Mouse (Mus musculus): ENCODE results near the gene Renbp. TPM values are rescaled to one million over a fixed set of nuclear protein-coding genes. Genes with fewer than 3 reads are reported as not detected.
A peak's percentile ranks its signal among the peaks of the same experiment; 100 is the strongest.

The Renbp gene
- polyA plus RNA-seq, 1 experiment from 2014 or later, result 15.2 TPM

- Histone ChIP-seq H3K27ac (ENCODE audit: low read depth, low read length) (no peak overlapping the region), H3K4me2 (ENCODE audit: low read length) (peak overlapping the region; percentile 35), H3K9ac (ENCODE audit: low read depth, low read length) (no peak overlapping the region), H3K36me3 (ENCODE audit: control insufficient read depth, insufficient read depth, low read length) (no peaks in the 10 kb centered on the region), H3K27me3 (replicated peaks; ENCODE audit: control insufficient read depth, insufficient read depth, low read length) (no peaks in the 10 kb centered on the region), H3K4me3 (ENCODE audit: low read length) (no peak overlapping the region), H3K4me1 (ENCODE audit: control insufficient read depth, insufficient read depth, low read depth, low read length) (peaks cover 2% of the 10 kb centered on the region; the same call in 1 of the 2 replicates), H3K9me3 (ENCODE audit: control insufficient read depth, low read length) (no peaks in the 10 kb centered on the region)
- WGBS, result 23% methylated on average over 19 of the region's 26 CpGs
- no peak for ATAC-seq
Observed at GRCm38 (mm10) chrX:73911156-73911555, 19.5 kb downstream of the Renbp start.

GRCm38 (mm10) chrX:73910451-73910850 is 20.2 kb downstream of the Renbp start:
- no peak overlapping the region for H3K4me2 ChIP-seq (ENCODE audit: low read length)
- peaks cover under 1% of the 10 kb centered on the region; the same call in 1 of the 2 replicates for H3K4me1 ChIP-seq (ENCODE audit: control insufficient read depth, insufficient read depth, low read depth, low read length)
- no peak overlapping the region for H3K4me3 ChIP-seq (ENCODE audit: low read length)
- H3K9me3 ChIP-seq (ENCODE audit: control insufficient read depth, low read length), result no peaks in the 10 kb centered on the region
- H3K9ac ChIP-seq (ENCODE audit: low read depth, low read length), result no peak overlapping the region
- no peak for ATAC-seq
- H3K36me3 ChIP-seq (ENCODE audit: control insufficient read depth, insufficient read depth, low read length), result no peaks in the 10 kb centered on the region
- no peak overlapping the region for H3K27ac ChIP-seq (ENCODE audit: low read depth, low read length)
- H3K27me3 ChIP-seq (replicated peaks; ENCODE audit: control insufficient read depth, insufficient read depth, low read length), result no peaks in the 10 kb centered on the region

DNA sequence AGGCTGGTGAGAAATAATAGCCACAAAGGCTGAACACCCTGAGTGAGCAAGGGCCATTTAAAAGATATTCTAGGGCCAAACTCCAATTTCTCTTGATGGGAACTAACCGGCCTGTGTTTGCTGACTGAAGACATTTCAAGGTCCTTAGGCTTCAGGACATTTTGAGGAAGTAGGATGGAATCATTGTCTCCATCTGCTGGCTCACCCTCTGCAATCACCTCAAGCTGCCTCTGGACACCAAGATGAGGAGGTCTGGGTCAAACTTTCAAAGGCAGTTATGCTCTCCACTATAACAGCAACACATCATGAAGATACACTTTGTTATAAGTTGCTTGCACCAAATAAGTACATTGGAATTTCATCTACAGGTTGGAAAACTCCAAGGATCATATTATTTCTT is 20.6 kb downstream of the Renbp start:
- no peaks in the 10 kb centered on the region for H3K9me3 ChIP-seq (ENCODE audit: control insufficient read depth, low read length)
- no peaks in the 10 kb centered on the region for H3K36me3 ChIP-seq (ENCODE audit: control insufficient read depth, insufficient read depth, low read length)
- no peaks in the 10 kb centered on the region for H3K4me1 ChIP-seq (ENCODE audit: control insufficient read depth, insufficient read depth, low read depth, low read length)
- H3K4me3 ChIP-seq (ENCODE audit: low read length), result no peak overlapping the region
- no peaks in the 10 kb centered on the region for H3K27me3 ChIP-seq (replicated peaks; ENCODE audit: control insufficient read depth, insufficient read depth, low read length)
- ATAC-seq, result no peak
- no peak overlapping the region for H3K4me2 ChIP-seq (ENCODE audit: low read length)
- WGBS, result 80% methylated on average over 1 of the region's 1 CpGs
- H3K9ac ChIP-seq (ENCODE audit: low read depth, low read length), result no peak overlapping the region
- H3K27ac ChIP-seq (ENCODE audit: low read depth, low read length), result no peak overlapping the region

DNA sequence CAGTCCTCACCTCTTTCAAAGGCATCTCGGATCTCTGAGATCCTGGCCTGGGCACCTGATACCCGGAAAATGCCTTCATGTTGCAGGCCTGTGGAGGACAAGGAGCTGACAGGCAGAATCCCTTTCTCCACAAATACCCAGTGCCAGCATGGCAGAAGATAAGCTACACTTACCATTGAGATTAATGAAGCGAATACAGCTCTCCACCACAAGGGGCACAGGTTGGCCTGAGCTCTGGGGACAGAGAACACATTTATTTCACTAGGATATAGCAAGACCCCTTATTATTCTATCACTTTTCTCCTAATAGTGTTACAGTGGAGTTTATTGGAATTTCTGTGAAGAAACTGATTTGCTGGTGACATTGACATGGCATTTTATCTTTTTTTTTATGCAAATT is 32.7 kb downstream of the Renbp start:
- 72% methylated on average over 3 of the region's 3 CpGs for WGBS

GRCm38 (mm10) chrX:73895719-73896118 is 34.9 kb downstream of the Renbp start, which contains the start of gene L1cam:
L1cam (minus strand) TSS chrX:73896105.
- WGBS, result 23% methylated on average over 2 of the region's 2 CpGs
- no peak within 1 kb of the TSS for H3K4me3 ChIP-seq (ENCODE audit: low read length)
- no peaks in the 10 kb centered on the region for H3K4me1 ChIP-seq (ENCODE audit: control insufficient read depth, insufficient read depth, low read depth, low read length)
- no peak within 1 kb of the TSS for H3K27ac ChIP-seq (ENCODE audit: low read depth, low read length)
- no peaks in the 10 kb centered on the region; the same call in 1 of the 2 replicates for H3K27me3 ChIP-seq (replicated peaks; ENCODE audit: control insufficient read depth, insufficient read depth, low read length)
- no peak within 1 kb of the TSS for H3K4me2 ChIP-seq (ENCODE audit: low read length)
- no peak for ATAC-seq
- no peaks in the 10 kb centered on the region for H3K36me3 ChIP-seq (ENCODE audit: control insufficient read depth, insufficient read depth, low read length)
- H3K9me3 ChIP-seq (ENCODE audit: control insufficient read depth, low read length), result no peaks in the 10 kb centered on the region
- H3K9ac ChIP-seq (ENCODE audit: low read depth, low read length), result no peak within 1 kb of the TSS

More for the DNA sequence above, 32.7 kb downstream of the Renbp start:
- no peak for ATAC-seq
- Histone ChIP-seq H3K9ac (ENCODE audit: low read depth, low read length) (no peak overlapping the region), H3K27me3 (replicated peaks; ENCODE audit: control insufficient read depth, insufficient read depth, low read length) (no peaks in the 10 kb centered on the region), H3K27ac (ENCODE audit: low read depth, low read length) (no peak overlapping the region), H3K9me3 (ENCODE audit: control insufficient read depth, low read length) (no peaks in the 10 kb centered on the region), H3K4me1 (ENCODE audit: control insufficient read depth, insufficient read depth, low read depth, low read length) (no peaks in the 10 kb centered on the region), H3K4me3 (ENCODE audit: low read length) (no peak overlapping the region), H3K36me3 (ENCODE audit: control insufficient read depth, insufficient read depth, low read length) (no peaks in the 10 kb centered on the region), H3K4me2 (ENCODE audit: low read length) (no peak overlapping the region)

GRCm38 (mm10) chrX:73892833-73893232 is 37.8 kb downstream of the Renbp start:
- Histone ChIP-seq H3K27me3 (replicated peaks; ENCODE audit: control insufficient read depth, insufficient read depth, low read length) (no peaks in the 10 kb centered on the region; the same call in 1 of the 2 replicates), H3K36me3 (ENCODE audit: control insufficient read depth, insufficient read depth, low read length) (no peaks in the 10 kb centered on the region), H3K4me1 (ENCODE audit: control insufficient read depth, insufficient read depth, low read depth, low read length) (no peaks in the 10 kb centered on the region), H3K4me3 (ENCODE audit: low read length) (no peak overlapping the region), H3K9ac (ENCODE audit: low read depth, low read length) (no peak overlapping the region), H3K4me2 (ENCODE audit: low read length) (no peak overlapping the region), H3K27ac (ENCODE audit: low read depth, low read length) (no peak overlapping the region), H3K9me3 (ENCODE audit: control insufficient read depth, low read length) (no peaks in the 10 kb centered on the region)
- ATAC-seq, result no peak
- WGBS, result 89% methylated on average over 13 of the region's 14 CpGs

DNA sequence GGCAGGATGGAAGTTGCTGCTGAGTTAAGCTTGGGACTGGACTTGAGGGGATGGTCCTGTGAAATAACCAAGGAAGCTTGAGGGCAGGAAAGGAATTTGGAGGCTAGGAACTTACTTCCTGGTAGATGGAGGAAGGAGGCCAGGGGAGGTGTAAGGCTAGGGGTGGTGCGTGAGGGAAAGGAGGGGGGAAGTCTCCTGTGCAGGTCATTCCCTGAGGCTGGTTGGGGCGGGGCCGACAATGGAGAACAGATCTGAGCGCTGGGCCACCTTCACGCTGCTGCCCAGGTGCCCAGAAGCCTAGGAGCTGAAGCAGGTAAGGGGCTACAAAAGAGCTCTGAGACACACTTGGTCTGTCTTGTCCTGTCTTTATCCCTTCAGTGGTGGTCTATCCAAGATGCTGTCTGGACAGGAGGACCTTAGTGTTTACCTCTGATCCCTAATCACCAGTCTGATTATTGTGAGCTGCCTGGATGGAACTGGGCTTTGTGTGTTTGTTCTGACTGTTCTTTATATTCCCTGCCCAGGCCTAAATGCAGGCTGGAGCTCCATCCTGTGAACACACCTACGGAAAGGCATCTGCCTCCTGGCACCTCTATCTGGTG is 39.0 kb downstream of the Renbp start, which contains the start of gene Avpr2:
Avpr2 (plus strand) TSS at position 552 of the 602 bp plus-strand sequence.
- Histone ChIP-seq H3K4me3 (ENCODE audit: low read length) (no peak within 1 kb of the TSS), H3K36me3 (ENCODE audit: control insufficient read depth, insufficient read depth, low read length) (no peaks in the 10 kb centered on the region), H3K4me1 (ENCODE audit: control insufficient read depth, insufficient read depth, low read depth, low read length) (no peaks in the 10 kb centered on the region), H3K4me2 (ENCODE audit: low read length) (no peak within 1 kb of the TSS), H3K27ac (ENCODE audit: low read depth, low read length) (no peak within 1 kb of the TSS), H3K27me3 (replicated peaks; ENCODE audit: control insufficient read depth, insufficient read depth, low read length) (no peaks in the 10 kb centered on the region; the same call in 1 of the 2 replicates), H3K9me3 (ENCODE audit: control insufficient read depth, low read length) (no peaks in the 10 kb centered on the region), H3K9ac (ENCODE audit: low read depth, low read length) (no peak within 1 kb of the TSS)
- no peak for ATAC-seq
- WGBS, result 78% methylated on average over 5 of the region's 6 CpGs

- Histone ChIP-seq H3K36me3 (ENCODE audit: control insufficient read depth, insufficient read depth, low read length) (no peaks in the 10 kb centered on the region), H3K27me3 (replicated peaks; ENCODE audit: control insufficient read depth, insufficient read depth, low read length) (no peaks in the 10 kb centered on the region), H3K4me3 (ENCODE audit: low read length) (peak overlapping the region; percentile 55), H3K27ac (ENCODE audit: low read depth, low read length) (peak overlapping the region; percentile 77), H3K9me3 (ENCODE audit: control insufficient read depth, low read length) (no peaks in the 10 kb centered on the region), H3K4me2 (ENCODE audit: low read length) (peak overlapping the region; percentile 60), H3K9ac (ENCODE audit: low read depth, low read length) (peak overlapping the region; percentile 80; the same call in 1 of the 2 replicates), H3K4me1 (ENCODE audit: control insufficient read depth, insufficient read depth, low read depth, low read length) (peaks cover 6% of the 10 kb centered on the region; the same call in 1 of the 2 replicates)
- WGBS, result 14% methylated on average over 6 of the region's 6 CpGs
- peak; percentile 31 for ATAC-seq
Observed at GRCm38 (mm10) chrX:73881463-73881862, 49.2 kb downstream of the Renbp start.

DNA sequence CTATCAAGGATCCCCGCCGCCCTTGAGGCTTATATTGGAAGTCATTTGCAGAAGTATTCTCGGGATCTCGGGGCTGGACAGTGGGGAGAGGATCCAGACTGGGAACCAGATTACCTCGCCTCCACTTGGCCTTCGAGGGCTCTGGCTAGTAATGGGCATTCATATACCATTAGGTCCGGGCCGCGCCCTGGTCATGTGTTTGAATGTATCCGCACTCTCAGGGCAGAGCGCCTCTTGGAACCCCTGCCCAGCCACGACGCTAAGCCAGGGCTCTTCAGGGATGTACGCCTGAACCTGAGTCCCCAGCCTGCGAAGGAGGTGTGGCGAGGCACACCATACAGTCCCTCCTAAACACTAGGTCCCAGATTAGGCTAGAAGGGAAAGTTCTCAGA is 49.6 kb downstream of the Renbp start:
- no peaks in the 10 kb centered on the region for H3K36me3 ChIP-seq (ENCODE audit: control insufficient read depth, insufficient read depth, low read length)
- WGBS, result 20% methylated on average over 16 of the region's 16 CpGs
- ATAC-seq, result peak; percentile 59

More for the DNA sequence above, 49.6 kb downstream of the Renbp start:
- no peaks in the 10 kb centered on the region for H3K9me3 ChIP-seq (ENCODE audit: control insufficient read depth, low read length)
- H3K27me3 ChIP-seq (replicated peaks; ENCODE audit: control insufficient read depth, insufficient read depth, low read length), result no peaks in the 10 kb centered on the region
- peak overlapping the region; percentile 80 for H3K9ac ChIP-seq (ENCODE audit: low read depth, low read length)
- H3K4me3 ChIP-seq (ENCODE audit: low read length), result peak overlapping the region; percentile 55
- peak overlapping the region; percentile 77 for H3K27ac ChIP-seq (ENCODE audit: low read depth, low read length)
- peaks cover 6% of the 10 kb centered on the region; the same call in 1 of the 2 replicates for H3K4me1 ChIP-seq (ENCODE audit: control insufficient read depth, insufficient read depth, low read depth, low read length)
- H3K4me2 ChIP-seq (ENCODE audit: low read length), result peak overlapping the region; percentile 60

Data from hindbrain, embryonic 16.5 days (tissue).